Mouse (Mus musculus): ENCODE data around the gene Xpnpep3. TPM values are rescaled to one million over a fixed set of nuclear protein-coding genes. Genes with fewer than 3 reads are reported as not detected.
"Not testable (repeated sequence)": the region's sequence is repeated elsewhere in the genome, so short reads cannot be mapped to it uniquely, and the experiment has no call there.

Xpnpep3 gene
- total and polyA plus RNA-seq, 3 experiments, result 12.0 to 34.8 (median 27.7) TPM

- not testable (repeated sequence) for DNase-seq
Observed at GRCm38 (mm10) chr15:81480284-81480683, 80.3 kb downstream of the Xpnpep3 start.

GRCm38 (mm10) chr15:81480977-81481379, 81.0 kb downstream of the Xpnpep3 start:
- DNase-seq, result peak; percentile 42

DNA sequence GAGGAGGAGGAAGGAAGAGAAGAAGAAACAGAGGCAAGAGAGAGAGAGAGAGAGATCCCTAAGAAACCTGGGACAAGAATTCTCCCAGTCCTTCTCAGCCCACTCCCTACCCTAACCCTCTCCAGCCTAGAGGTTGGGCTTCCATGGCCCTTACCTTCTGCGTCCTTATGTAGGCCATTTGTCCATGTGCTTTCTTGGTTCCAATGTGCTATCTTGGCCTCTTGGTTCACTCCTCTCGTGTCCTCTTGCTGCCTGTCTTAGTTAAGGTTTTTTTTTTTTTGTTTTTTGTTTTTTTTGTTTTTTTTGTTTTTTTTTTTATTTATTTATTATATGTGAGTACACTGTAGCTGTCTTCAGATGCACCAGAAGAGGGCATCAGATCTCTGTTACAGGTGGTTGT, 83.0 kb downstream of the Xpnpep3 start:
- DNase-seq, result no peak

DNA sequence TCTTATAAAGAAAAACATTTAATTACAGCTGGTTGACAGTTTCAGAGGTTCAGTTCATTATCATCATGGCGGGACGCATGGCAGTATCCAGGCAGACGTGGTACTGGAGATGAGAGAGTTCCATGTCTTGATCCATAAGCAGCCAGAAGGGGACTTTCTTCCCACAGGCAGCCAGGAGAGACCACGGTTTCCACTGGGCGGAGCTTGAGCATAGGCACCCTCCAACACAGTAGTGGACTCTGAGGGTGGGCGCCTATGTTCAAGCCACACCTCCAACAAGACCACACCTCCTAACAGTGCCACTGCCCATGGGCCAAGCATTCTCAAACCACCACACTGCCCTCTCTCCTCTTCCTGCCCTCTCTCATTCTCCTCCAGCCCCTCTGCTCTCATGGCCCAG, 83.8 kb downstream of the Xpnpep3 start:
- DNase-seq, result no peak

DNA sequence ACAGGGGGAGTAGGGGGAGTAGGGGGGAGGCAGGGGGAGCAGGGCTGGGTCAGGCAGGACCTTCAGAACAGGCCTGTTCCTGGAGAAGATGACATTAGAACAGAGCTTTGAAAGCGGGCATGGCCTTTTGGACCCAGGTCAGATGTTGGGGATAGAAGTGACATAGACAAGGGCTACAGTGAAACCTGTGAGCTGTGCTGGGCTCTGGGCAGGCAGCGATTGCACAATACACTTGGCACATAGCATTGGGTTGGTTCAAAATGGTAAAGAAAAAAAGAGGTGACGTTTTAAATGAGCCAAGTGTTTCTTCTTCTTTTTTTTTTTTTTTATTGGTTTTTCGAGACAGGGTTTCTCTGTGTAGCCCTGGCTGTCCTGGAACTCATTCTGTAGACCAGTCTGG, 85.5 kb downstream of the Xpnpep3 start:
- DNase-seq, result no peak

GRCm38 (mm10) chr15:81503466-81503865, 103.5 kb downstream of the Xpnpep3 start:
- no peak for DNase-seq

GRCm38 (mm10) chr15:81503995-81504394, 104.1 kb downstream of the Xpnpep3 start:
- DNase-seq, result no peak

Other genes starting within 250 kb of the Xpnpep3 start
- gene Mrtfa, start 209.4 kb upstream of the Xpnpep3 start, total RNA-seq (2021), result 10 to 100 TPM; 27.3 to 30.0 TPM
- gene Mrtfa, start 209.4 kb upstream of the Xpnpep3 start, polyA plus RNA-seq (2012; rRNA removed), result 33.0 and 39.6 TPM in 2 replicates
- gene Mchr1, start 164.6 kb upstream of the Xpnpep3 start, total RNA-seq (2021), result under 1 TPM; 0.17 to 0.55 TPM
- gene Mchr1, start 164.6 kb upstream of the Xpnpep3 start, polyA plus RNA-seq (2012; rRNA removed), result 0.45 and 0.86 TPM in 2 replicates
- gene Slc25a17, start 39.3 kb upstream of the Xpnpep3 start, total RNA-seq (2021), result 10 to 100 TPM; 77.4 to 99.9 TPM
- 16.8 and 19.8 TPM in 2 replicates for gene Slc25a17, start 39.3 kb upstream of the Xpnpep3 start, polyA plus RNA-seq (2012; rRNA removed)
- gene St13, start 61 bp upstream of the Xpnpep3 start, total RNA-seq (2021), result 100 to 1,000 TPM; 246 to 354 TPM
- gene St13, start 61 bp upstream of the Xpnpep3 start, polyA plus RNA-seq (2012; rRNA removed), result 31.1 and 40.3 TPM in 2 replicates
- gene Dnajb7, start 8.2 kb downstream of the Xpnpep3 start, total RNA-seq (2021), result not detected
- not detected in 2 replicates for gene Dnajb7, start 8.2 kb downstream of the Xpnpep3 start, polyA plus RNA-seq (2012; rRNA removed)
- gene Rbx1, start 66.2 kb downstream of the Xpnpep3 start, total RNA-seq (2021), result 100 to 1,000 TPM; 128 to 150 TPM
- 13.8 and 16.8 TPM in 2 replicates for gene Rbx1, start 66.2 kb downstream of the Xpnpep3 start, polyA plus RNA-seq (2012; rRNA removed)
- gene Ep300, start 185.2 kb downstream of the Xpnpep3 start, total RNA-seq (2021), result 10 to 100 TPM; 56.0 to 71.2 TPM
- gene Ep300, start 185.2 kb downstream of the Xpnpep3 start, polyA plus RNA-seq (2012; rRNA removed), result 19.5 and 26.5 TPM in 2 replicates